Mouse (Mus musculus) lung, postnatal 0 days (tissue): Measurements from ENCODE around the gene Gng8. TPM values are rescaled to one million over a fixed set of nuclear protein-coding genes. Genes with fewer than 3 reads are reported as not detected.

Experiments used
- ATAC-seq: fragments of 200-750 bp; cut with Nextera tagmentation; 2 replicates; pipeline ENCODE4 v1.8.0; 2017; ENCODE audit warnings: moderate library complexity
- DNase-seq: peaks from one replicate; pipeline ENCODE4 v3.0.0-alpha.2; 2016; ENCODE audit warnings: low spot score
- H3K27ac ChIP-seq: fragments of 300-500 bp; sonication (generic); 2 replicates; pipeline ENCODE4 v1.5.1; 2014; ENCODE audit warnings: antibody characterized with exemption, mild to moderate bottlenecking, low read length, mixed read lengths
- H3K27me3 ChIP-seq: fragments of 300-500 bp; sonication (generic); replicated peaks from 2 replicates; pipeline ENCODE4 v1.6.1; 2014; ENCODE audit warnings: low read length, mixed read lengths; ENCODE audit not compliant: insufficient read depth
- H3K36me3 ChIP-seq: fragments of 300-500 bp; sonication (generic); 2 replicates; pipeline ENCODE4 v1.6.1; 2014; ENCODE audit warnings: low read length, mixed read lengths; ENCODE audit not compliant: insufficient read depth
- H3K4me1 ChIP-seq: fragments of 300-500 bp; sonication (generic); 2 replicates; pipeline ENCODE4 v1.6.1; 2014; ENCODE audit warnings: antibody characterized with exemption, low read depth, low read length, mixed read lengths; ENCODE audit not compliant: insufficient read depth
- H3K4me2 ChIP-seq: fragments of 300-500 bp; sonication (generic); replicated peaks from 2 replicates; pipeline ENCODE4 v1.6.1; 2014; ENCODE audit warnings: low read depth, mild to moderate bottlenecking, low read length, moderate library complexity, mixed read lengths
- H3K4me3 ChIP-seq: fragments of 300-500 bp; sonication (generic); 2 replicates; pipeline ENCODE4 v1.5.1; 2014; ENCODE audit warnings: low read depth, low read length
- H3K9ac ChIP-seq: fragments of 300-500 bp; sonication (generic); replicated peaks from 2 replicates; pipeline ENCODE4 v1.6.1; 2014; ENCODE audit warnings: low read depth, mild to moderate bottlenecking
- H3K9me3 ChIP-seq: fragments of 300-500 bp; sonication (generic); 2 replicates; pipeline ENCODE4 v1.6.1; 2016; ENCODE audit warnings: low read length, mixed read lengths
- CTCF ChIP-seq: IDR thresholded peaks from 2 replicates; pipeline ENCODE4 v1.5.1; 2016; ENCODE audit warnings: antibody characterized with exemption, mild to moderate bottlenecking
- EP300 ChIP-seq: IDR thresholded peaks from 2 replicates; pipeline ENCODE4 v1.6.1; 2016; ENCODE audit warnings: antibody characterized with exemption, mild to moderate bottlenecking, control low read depth
- WGBS: fragments of 180-500 bp; shearing (Covaris S2); extraction: QIAGEN DNeasy Blood & Tissue Kit; methylation state at CpG from one replicate; pipeline ENCODE4 v1.1.7; 2014; 5-methylcytosine and 5-hydroxymethylcytosine counted together
- polyA plus RNA-seq: library from polyadenylated mRNA; unstranded; fragments of >200 nt; fragmentation: Nextera tagmentation; extraction: Ambion mirVana; gene quantifications from 2 replicates; pipeline ENCODE4 v1.2.1, GENCODE M21; 2015

The Gng8 gene
- polyA plus RNA-seq, 1 experiment from 2014 or later: 6.6 TPM

DNA sequence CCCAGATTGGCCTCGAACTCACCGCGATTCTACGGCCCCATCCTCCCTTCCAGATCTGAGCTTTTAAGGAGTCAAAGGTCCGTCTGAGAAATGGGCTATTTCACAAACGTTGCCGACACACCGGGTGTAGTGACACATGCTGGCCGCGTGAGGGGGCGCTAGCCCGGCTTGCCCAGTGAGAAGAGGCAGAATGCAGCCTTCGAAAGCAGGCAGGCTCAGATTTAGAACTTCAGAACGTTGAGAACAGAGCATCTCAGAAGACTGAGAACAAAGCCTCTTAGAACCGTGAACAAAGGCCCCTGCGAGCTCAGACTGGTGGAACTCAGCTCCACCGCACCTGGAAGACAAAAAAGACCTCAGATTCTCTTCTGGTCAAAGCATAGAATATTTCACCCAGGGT is 17.4 kb upstream of the Gng8 start:
- Histone ChIP-seq H3K4me3 (peak overlapping the region; percentile 16; the same call in 1 of the 2 replicates), H3K9me3 (no peaks in the 10 kb centered on the region), H3K27ac (peak overlapping the region; percentile 84), H3K36me3 (0 out of 2 replicates have a peak, but pooled peaks cover 3% of the 10 kb centered on the region), H3K4me1 (no peaks in the 10 kb centered on the region), H3K4me2 (peak overlapping the region; percentile 36), H3K9ac (no peak overlapping the region; the same call in 1 of the 2 replicates), H3K27me3 (0 out of 2 replicates have a peak, but pooled peaks cover 6% of the 10 kb centered on the region)
- peak; percentile 15 for ATAC-seq
- DNase-seq: peak; percentile 90
- WGBS: 3% methylated on average over 17 of the region's 17 CpGs
- TF ChIP-seq EP300 (no peak), CTCF (peak; percentile 97)

GRCm38 (mm10) chr7:16874756-16875309 is 16.8 kb upstream of the Gng8 start:
- DNase-seq: peak; percentile 100
- TF ChIP-seq EP300: no peak
- peak; percentile 48 for TF ChIP-seq CTCF
- H3K4me1 ChIP-seq: no peaks in the 10 kb centered on the region
- WGBS: 2% methylated on average over 33 of the region's 33 CpGs
- H3K9ac ChIP-seq: no peak overlapping the region; the same call in 1 of the 2 replicates
- peak overlapping the region; percentile 90 for H3K4me2 ChIP-seq
- H3K27ac ChIP-seq: peak overlapping the region; percentile 84
- ATAC-seq: peak; percentile 97
- H3K36me3 ChIP-seq: no peaks in the 10 kb centered on the region
- no peaks in the 10 kb centered on the region for H3K9me3 ChIP-seq
- peak overlapping the region; percentile 61 for H3K4me3 ChIP-seq
- 0 out of 2 replicates have a peak, but pooled peaks cover 6% of the 10 kb centered on the region for H3K27me3 ChIP-seq

GRCm38 (mm10) chr7:16875310-16875325 is 16.5 kb upstream of the Gng8 start, which contains the start of gene Dact3:
Dact3 (plus strand) TSS chr7:16875317.
- WGBS: 0% methylated on average over 1 of the region's 1 CpGs
- peak within 1 kb of the TSS; percentile 90 for H3K4me2 ChIP-seq
- no peak for DNase-seq
- no peaks in the 10 kb centered on the region for H3K9me3 ChIP-seq
- no peak for TF ChIP-seq EP300
- TF ChIP-seq CTCF: no peak
- H3K9ac ChIP-seq: peak within 1 kb of the TSS; percentile 34; the same call in 1 of the 2 replicates
- no peak for ATAC-seq
- no peaks in the 10 kb centered on the region for H3K4me1 ChIP-seq
- H3K27ac ChIP-seq: peak within 1 kb of the TSS; percentile 84
- no peaks in the 10 kb centered on the region for H3K36me3 ChIP-seq
- H3K27me3 ChIP-seq: 0 out of 2 replicates have a peak, but pooled peaks cover 6% of the 10 kb centered on the region
- peak within 1 kb of the TSS; percentile 61 for H3K4me3 ChIP-seq

- ATAC-seq (peak; percentile 18; the same call in 1 of the 2 replicates), DNase-seq (no peak)
- no peak for TF ChIP-seq EP300
- TF ChIP-seq CTCF: no peak
These were observed 16.3 kb upstream of the Gng8 start for GRCm38 (mm10) chr7:16875326-16875725.

DNA sequence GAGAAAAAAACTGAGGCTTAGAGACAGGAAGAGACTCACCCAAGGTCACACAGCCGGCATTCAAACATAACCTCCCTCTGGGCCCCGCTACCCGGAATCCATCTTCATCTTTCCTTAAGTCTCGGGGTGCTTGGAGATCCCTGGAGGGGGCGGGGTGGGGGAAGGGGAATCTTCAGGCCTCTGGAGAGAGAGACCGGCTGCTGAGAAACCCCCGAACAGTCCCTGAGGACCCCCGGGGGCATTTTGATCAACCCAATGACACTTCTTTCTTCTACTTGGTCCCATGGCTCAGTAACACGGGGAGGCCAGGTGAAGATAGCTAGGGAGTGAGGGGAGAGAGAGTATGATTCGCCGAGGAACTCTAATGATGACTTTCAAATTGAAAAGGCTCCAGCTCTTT is 15.6 kb upstream of the Gng8 start:
- Histone ChIP-seq H3K9me3 (no peaks in the 10 kb centered on the region), H3K4me3 (peak overlapping the region; percentile 61), H3K36me3 (no peaks in the 10 kb centered on the region), H3K9ac (peak overlapping the region; percentile 34; the same call in 1 of the 2 replicates), H3K4me2 (peak overlapping the region; percentile 90), H3K27me3 (0 out of 2 replicates have a peak, but pooled peaks cover 6% of the 10 kb centered on the region), H3K4me1 (no peaks in the 10 kb centered on the region), H3K27ac (0 out of 2 replicates have a peak overlapping the region, but pooled peaks have one; percentile 66)
- DNase-seq (no peak), ATAC-seq (no peak)
- WGBS: 15% methylated on average over 11 of the region's 11 CpGs
- TF ChIP-seq EP300: no peak
- no peak for TF ChIP-seq CTCF

More at GRCm38 (mm10) chr7:16875326-16875725, 16.3 kb upstream of the Gng8 start:
- no peaks in the 10 kb centered on the region for H3K9me3 ChIP-seq
- peak overlapping the region; percentile 61 for H3K4me3 ChIP-seq
- H3K9ac ChIP-seq: peak overlapping the region; percentile 34; the same call in 1 of the 2 replicates
- H3K36me3 ChIP-seq: no peaks in the 10 kb centered on the region
- H3K27ac ChIP-seq: peak overlapping the region; percentile 66; the same call in 1 of the 2 replicates
- 4% methylated on average over 32 of the region's 42 CpGs for WGBS
- H3K4me2 ChIP-seq: peak overlapping the region; percentile 90
- H3K4me1 ChIP-seq: no peaks in the 10 kb centered on the region
- 0 out of 2 replicates have a peak, but pooled peaks cover 6% of the 10 kb centered on the region for H3K27me3 ChIP-seq

DNA sequence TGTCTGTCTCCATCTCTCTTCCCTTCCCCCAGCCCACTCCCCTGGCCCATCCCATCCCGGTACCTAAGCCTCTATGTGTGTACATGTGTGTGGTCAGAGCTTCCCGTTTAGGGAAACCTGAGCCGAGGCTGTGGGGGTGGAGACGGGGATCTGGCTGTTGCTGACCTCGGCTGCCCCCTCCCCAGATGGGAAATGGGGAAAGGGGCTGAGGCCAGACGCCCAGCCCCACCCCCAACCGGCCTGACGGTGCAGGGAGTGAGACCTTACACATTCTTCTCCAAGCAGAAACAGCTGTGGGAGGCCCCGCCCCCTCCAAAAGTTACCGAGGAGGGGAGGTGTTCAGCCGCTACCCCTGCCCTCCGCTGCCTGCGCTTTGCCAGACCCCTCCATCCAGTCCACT is 15.0 kb upstream of the Gng8 start:
- peak overlapping the region; percentile 90; the same call in 1 of the 2 replicates for H3K4me2 ChIP-seq
- peak overlapping the region; percentile 29; the same call in 1 of the 2 replicates for H3K27ac ChIP-seq
- H3K27me3 ChIP-seq: 0 out of 2 replicates have a peak, but pooled peaks cover 6% of the 10 kb centered on the region
- H3K4me3 ChIP-seq: peak overlapping the region; percentile 61
- no peaks in the 10 kb centered on the region for H3K36me3 ChIP-seq
- ATAC-seq (no peak), DNase-seq (no peak)
- WGBS: 16% methylated on average over 12 of the region's 13 CpGs
- no peak overlapping the region for H3K9ac ChIP-seq
- H3K4me1 ChIP-seq: no peaks in the 10 kb centered on the region
- H3K9me3 ChIP-seq: no peaks in the 10 kb centered on the region
- TF ChIP-seq EP300 (no peak), CTCF (no peak)
